Mouse (Mus musculus): Measurements from ENCODE around the gene Pon2. TPM values are rescaled to one million over a fixed set of nuclear protein-coding genes. Genes with fewer than 3 reads are reported as not detected.

Gene Pon2
- polyA plus RNA-seq, 1 experiment from 2014 or later, result 88.4 TPM

- no peak overlapping the region for H3K27ac ChIP-seq (ENCODE audit: low read length)
- H3K4me1 ChIP-seq (ENCODE audit: insufficient read depth, low read depth, low read length), result no peaks in the 10 kb centered on the region
- no peaks in the 10 kb centered on the region for H3K36me3 ChIP-seq (ENCODE audit: insufficient read depth, low read length)
- H3K9ac ChIP-seq (replicated peaks; ENCODE audit: low read depth), result no peak overlapping the region
- H3K9me3 ChIP-seq (ENCODE audit: low read length), result no peaks in the 10 kb centered on the region
- no peak overlapping the region for H3K4me3 ChIP-seq (ENCODE audit: low read depth, low read length)
- H3K4me2 ChIP-seq (replicated peaks; ENCODE audit: low read depth, low read length), result no peak overlapping the region; the same call in 1 of the 2 replicates
- peak; percentile 62 for DNase-seq (ENCODE audit: low spot score)
- TF ChIP-seq CTCF (IDR thresholded peaks at IDR 0.05) (no peak), EP300 (IDR thresholded peaks at IDR 0.05) (no peak)
- no peaks in the 10 kb centered on the region for H3K27me3 ChIP-seq (replicated peaks; ENCODE audit: insufficient read depth, low read length)
- 47% methylated on average over 7 of the region's 7 CpGs for WGBS
- peak; percentile 57 for ATAC-seq
Measured at GRCm38 (mm10) chr6:5309595-5310197, 11.4 kb upstream of the Pon2 start.

DNA sequence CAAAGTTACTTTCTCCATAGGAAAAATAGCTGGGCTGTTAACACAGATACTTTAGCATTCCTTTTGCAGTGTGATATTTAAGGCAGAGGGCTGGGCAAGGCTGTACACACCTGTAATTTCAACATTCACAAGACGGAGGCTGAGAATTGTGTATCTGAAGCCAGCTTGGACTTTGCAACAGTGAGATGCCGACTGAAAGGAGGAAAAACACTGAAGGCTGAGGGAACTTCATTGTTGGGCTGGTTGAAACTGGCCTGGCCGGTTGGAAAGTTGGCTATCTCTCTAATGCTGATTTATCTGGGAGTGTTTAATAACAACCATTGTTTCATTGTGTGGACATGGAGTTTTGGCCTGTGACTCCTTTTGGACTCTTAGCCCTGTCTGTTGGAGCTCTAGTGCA, 7.7 kb upstream of the Pon2 start:
- no peaks in the 10 kb centered on the region for H3K9me3 ChIP-seq (ENCODE audit: low read length)
- DNase-seq (ENCODE audit: low spot score), result no peak

GRCm38 (mm10) chr6:5304956-5305355, 6.7 kb upstream of the Pon2 start:
- H3K27ac ChIP-seq (ENCODE audit: low read length), result no peak overlapping the region
- H3K4me2 ChIP-seq (replicated peaks; ENCODE audit: low read depth, low read length), result no peak overlapping the region
- WGBS, result 79% methylated on average over 8 of the region's 8 CpGs
- ATAC-seq (no peak), DNase-seq (ENCODE audit: low spot score) (no peak)
- H3K36me3 ChIP-seq (ENCODE audit: insufficient read depth, low read length), result no peaks in the 10 kb centered on the region
- TF ChIP-seq CTCF (IDR thresholded peaks at IDR 0.05) (no peak), EP300 (IDR thresholded peaks at IDR 0.05) (no peak)
- no peak overlapping the region for H3K4me3 ChIP-seq (ENCODE audit: low read depth, low read length)
- no peaks in the 10 kb centered on the region for H3K4me1 ChIP-seq (ENCODE audit: insufficient read depth, low read depth, low read length)
- no peaks in the 10 kb centered on the region for H3K9me3 ChIP-seq (ENCODE audit: low read length)
- no peak overlapping the region for H3K9ac ChIP-seq (replicated peaks; ENCODE audit: low read depth)
- H3K27me3 ChIP-seq (replicated peaks; ENCODE audit: insufficient read depth, low read length), result no peaks in the 10 kb centered on the region

More for the DNA sequence above, 7.7 kb upstream of the Pon2 start:
- H3K27ac ChIP-seq (ENCODE audit: low read length), result no peak overlapping the region
- H3K4me2 ChIP-seq (replicated peaks; ENCODE audit: low read depth, low read length), result no peak overlapping the region
- no peak overlapping the region for H3K9ac ChIP-seq (replicated peaks; ENCODE audit: low read depth)
- TF ChIP-seq EP300 (IDR thresholded peaks at IDR 0.05) (no peak), CTCF (IDR thresholded peaks at IDR 0.05) (no peak)
- ATAC-seq, result no peak
- 50% methylated on average over 3 of the region's 3 CpGs for WGBS
- H3K27me3 ChIP-seq (replicated peaks; ENCODE audit: insufficient read depth, low read length), result no peaks in the 10 kb centered on the region
- no peaks in the 10 kb centered on the region for H3K4me1 ChIP-seq (ENCODE audit: insufficient read depth, low read depth, low read length)
- H3K36me3 ChIP-seq (ENCODE audit: insufficient read depth, low read length), result no peaks in the 10 kb centered on the region
- no peak overlapping the region for H3K4me3 ChIP-seq (ENCODE audit: low read depth, low read length)

- no peaks in the 10 kb centered on the region for H3K9me3 ChIP-seq (ENCODE audit: low read length)
- DNase-seq (ENCODE audit: low spot score) (no peak), ATAC-seq (no peak)
- H3K4me1 ChIP-seq (ENCODE audit: insufficient read depth, low read depth, low read length), result peaks cover 4% of the 10 kb centered on the region; the same call in 1 of the 2 replicates
- TF ChIP-seq EP300 (IDR thresholded peaks at IDR 0.05), result no peak
- no peak for TF ChIP-seq CTCF (IDR thresholded peaks at IDR 0.05)
- no peak overlapping the region for H3K4me2 ChIP-seq (replicated peaks; ENCODE audit: low read depth, low read length)
- WGBS, result 72% methylated on average over 8 of the region's 8 CpGs
- H3K27me3 ChIP-seq (replicated peaks; ENCODE audit: insufficient read depth, low read length), result no peaks in the 10 kb centered on the region
- H3K9ac ChIP-seq (replicated peaks; ENCODE audit: low read depth), result no peak overlapping the region
- no peaks in the 10 kb centered on the region for H3K36me3 ChIP-seq (ENCODE audit: insufficient read depth, low read length)
- H3K27ac ChIP-seq (ENCODE audit: low read length), result no peak overlapping the region
- H3K4me3 ChIP-seq (ENCODE audit: low read depth, low read length), result no peak overlapping the region
Measured at GRCm38 (mm10) chr6:5300629-5301028, 2.4 kb upstream of the Pon2 start.

DNA sequence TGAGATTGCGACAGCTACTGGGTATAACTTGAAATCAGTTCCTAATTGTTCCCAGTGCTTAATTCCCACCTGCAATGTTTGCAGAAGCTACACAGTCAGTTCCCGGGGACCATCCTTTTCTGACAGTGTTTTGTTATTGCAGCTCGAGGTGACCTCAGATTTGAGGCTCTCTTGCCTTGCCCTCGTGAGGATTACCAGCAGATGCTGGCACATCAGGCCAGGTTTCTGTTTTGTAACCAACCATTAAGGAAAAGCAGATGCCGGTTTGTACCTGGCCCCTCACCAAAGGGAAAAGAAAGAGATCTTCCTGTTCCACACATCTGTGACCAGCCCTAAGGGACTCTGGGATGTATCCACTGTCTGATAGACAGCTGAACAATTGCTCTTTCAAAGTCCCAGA, 1.3 kb upstream of the Pon2 start:
- no peaks in the 10 kb centered on the region for H3K27me3 ChIP-seq (replicated peaks; ENCODE audit: insufficient read depth, low read length)
- ATAC-seq (no peak), DNase-seq (ENCODE audit: low spot score) (no peak)
- H3K4me3 ChIP-seq (ENCODE audit: low read depth, low read length), result no peak overlapping the region
- TF ChIP-seq EP300 (IDR thresholded peaks at IDR 0.05) (no peak), CTCF (IDR thresholded peaks at IDR 0.05) (no peak)
- H3K9ac ChIP-seq (replicated peaks; ENCODE audit: low read depth), result no peak overlapping the region
- no peak overlapping the region for H3K4me2 ChIP-seq (replicated peaks; ENCODE audit: low read depth, low read length)
- H3K27ac ChIP-seq (ENCODE audit: low read length), result no peak overlapping the region
- 66% methylated on average over 5 of the region's 5 CpGs for WGBS
- peaks cover 3% of the 10 kb centered on the region; the same call in 1 of the 2 replicates for H3K36me3 ChIP-seq (ENCODE audit: insufficient read depth, low read length)
- peaks cover 4% of the 10 kb centered on the region; the same call in 1 of the 2 replicates for H3K4me1 ChIP-seq (ENCODE audit: insufficient read depth, low read depth, low read length)
- H3K9me3 ChIP-seq (ENCODE audit: low read length), result no peaks in the 10 kb centered on the region

DNA sequence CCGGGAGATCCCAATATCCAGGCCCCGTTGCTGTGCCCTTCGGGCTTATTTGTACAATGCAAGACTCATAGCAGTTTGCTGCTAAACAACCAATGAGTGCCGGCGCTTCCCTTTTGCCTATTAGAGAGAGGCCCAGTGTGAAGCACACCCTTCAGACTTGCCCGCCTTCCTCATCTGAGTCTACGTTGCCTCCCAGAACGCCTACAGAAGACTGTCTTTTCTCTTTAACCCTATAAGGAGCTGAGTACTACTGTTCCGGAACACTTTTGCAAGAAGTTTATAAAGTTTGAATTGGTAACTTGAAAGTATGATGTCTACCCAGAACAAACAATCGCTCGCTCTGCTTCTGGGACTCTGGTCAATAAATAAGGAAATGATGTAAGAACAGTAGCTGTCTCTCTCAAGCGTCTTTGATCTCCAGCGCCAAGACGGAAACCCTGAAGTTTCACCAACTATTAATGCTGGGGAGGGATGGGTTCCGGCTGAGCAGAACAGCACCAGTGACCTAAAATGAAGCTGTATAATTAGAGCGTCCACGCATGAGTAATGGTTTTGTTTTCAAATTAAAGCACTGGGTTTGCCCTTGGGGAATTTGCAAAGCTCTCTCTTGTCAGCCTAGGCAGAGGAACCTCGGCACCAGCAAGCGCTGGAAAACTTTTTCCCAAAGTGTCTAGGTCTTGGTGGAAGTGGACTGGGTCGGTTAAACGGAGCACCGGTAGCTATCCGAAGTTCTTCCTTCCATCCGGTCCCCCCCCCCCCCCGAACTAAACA, 749 bp downstream of the Pon2 start:
- under 1% methylated on average over 24 of the region's 25 CpGs for WGBS
- peaks cover 4% of the 10 kb centered on the region; the same call in 1 of the 2 replicates for H3K36me3 ChIP-seq (ENCODE audit: insufficient read depth, low read length)

More for the DNA sequence above, 749 bp downstream of the Pon2 start:
- TF ChIP-seq CTCF (IDR thresholded peaks at IDR 0.05) (no peak), EP300 (IDR thresholded peaks at IDR 0.05) (peak; percentile 64; the same call in 1 of the 2 replicates)
- Histone ChIP-seq H3K27ac (ENCODE audit: low read length) (peak overlapping the region; percentile 97), H3K4me2 (replicated peaks; ENCODE audit: low read depth, low read length) (peak overlapping the region; percentile 64), H3K9ac (replicated peaks; ENCODE audit: low read depth) (peak overlapping the region; percentile 76), H3K4me1 (ENCODE audit: insufficient read depth, low read depth, low read length) (peaks cover 4% of the 10 kb centered on the region; the same call in 1 of the 2 replicates), H3K4me3 (ENCODE audit: low read depth, low read length) (peak overlapping the region; percentile 63), H3K27me3 (replicated peaks; ENCODE audit: insufficient read depth, low read length) (no peaks in the 10 kb centered on the region), H3K9me3 (ENCODE audit: low read length) (no peaks in the 10 kb centered on the region)
- DNase-seq (ENCODE audit: low spot score), result peak; percentile 94
- peak; percentile 80 for ATAC-seq

Data from lung, postnatal 0 days (tissue).